ENCODE assay signal across 8 mouse cellular contexts in genomic region chr9:37229880-37230325, GRCm38 (mm10). TPM values are rescaled to one million over a fixed set of nuclear protein-coding genes. Genes with fewer than 3 reads are reported as not detected.
A peak's percentile ranks its signal among the peaks of the same experiment; 100 is the strongest.
DNase-seq lines count a peak whose midpoint lies in the region; ATAC-seq and TF ChIP-seq lines count a peak whose summit lies in the region.

No protein-coding gene starts in this region.

- H3K27ac ChIP-seq in hindbrain, embryonic 11.5 days (ENCODE audit: low read depth, low read length) = no peak overlapping the region
- H3K27ac ChIP-seq in lung, embryonic 14.5 days (ENCODE audit: low read depth) = no peak overlapping the region

- WGBS in hindbrain, embryonic 11.5 days = 5% methylated on average over 1 of the region's 1 CpGs
- 4% methylated on average over 1 of the region's 1 CpGs for WGBS in lung, embryonic 14.5 days

- H3K9ac ChIP-seq in hindbrain, embryonic 11.5 days (ENCODE audit: low read depth, low read length) = no peak overlapping the region
- no peak overlapping the region for H3K9ac ChIP-seq in lung, embryonic 14.5 days

- H3K27me3 ChIP-seq in hindbrain, embryonic 11.5 days (ENCODE audit: control insufficient read depth, insufficient read depth, low read length) = no peaks in the 10 kb centered on the region
- H3K27me3 ChIP-seq in lung, embryonic 14.5 days (ENCODE audit: insufficient read depth, low read length) = no peaks in the 10 kb centered on the region

- no peak overlapping the region for H3K4me2 ChIP-seq in hindbrain, embryonic 11.5 days (replicated peaks; ENCODE audit: low read depth, low read length)
- H3K4me2 ChIP-seq in lung, embryonic 14.5 days = no peak overlapping the region

- ATAC-seq in hindbrain, embryonic 11.5 days (ENCODE audit: low FRiP score) = peak; percentile 85
- peak; percentile 89 for ATAC-seq in lung, embryonic 14.5 days (ENCODE audit: insufficient read depth)
- peak; percentile 86 for ATAC-seq in neutrophil, adult 5-6 weeks (ENCODE audit: extremely low read depth, insufficient number of reproducible peaks, low FRiP score, poor library complexity, severe bottlenecking)

- H3K4me1 ChIP-seq in hindbrain, embryonic 11.5 days (replicated peaks; ENCODE audit: control insufficient read depth, insufficient read depth, low read length) = no peaks in the 10 kb centered on the region
- no peaks in the 10 kb centered on the region for H3K4me1 ChIP-seq in lung, embryonic 14.5 days (ENCODE audit: insufficient read depth)

- no peaks in the 10 kb centered on the region for H3K9me3 ChIP-seq in hindbrain, embryonic 11.5 days (ENCODE audit: control insufficient read depth, low read length)
- H3K9me3 ChIP-seq in lung, embryonic 14.5 days (ENCODE audit: low read depth, low read length) = no peaks in the 10 kb centered on the region

- TF ChIP-seq CTCF in lung, embryonic 14.5 days (IDR thresholded peaks at IDR 0.05; ENCODE audit: low read depth) = peak; percentile 98

- 0 out of 2 replicates have a peak, but pooled peaks cover 2% of the 10 kb centered on the region for H3K36me3 ChIP-seq in hindbrain, embryonic 11.5 days (ENCODE audit: control insufficient read depth, insufficient read depth, low read length)
- H3K36me3 ChIP-seq in lung, embryonic 14.5 days (ENCODE audit: insufficient read depth) = no peaks in the 10 kb centered on the region

- H3K4me3 ChIP-seq in hindbrain, embryonic 11.5 days (ENCODE audit: low read depth, low read length) = no peak overlapping the region
- H3K4me3 ChIP-seq in lung, embryonic 14.5 days (ENCODE audit: low read depth, low read length) = no peak overlapping the region

- DNase-seq in Muller cell, postnatal 12 days (ENCODE audit: inconsistent ontology term) = peak; percentile 39
- peak; percentile 68 for DNase-seq in cerebellum, adult 8-10 months
- DNase-seq in forelimb bud, embryonic 11.5 days (ENCODE audit: low read depth, low spot score) = peak; percentile 64
- DNase-seq in hindbrain, embryonic 11.5 days (ENCODE audit: low spot score) = peak; percentile 72
- DNase-seq in layer of hippocampus, adult 9-10 months (ENCODE audit: low spot score) = peak; percentile 71
- peak; percentile 85 for DNase-seq in lung, embryonic 14.5 days
- peak; percentile 76 for DNase-seq in thymus, postnatal 25 days

RNA-seq across cellular contexts. Expression of gene Tmem218, which starts 21.9 kb away (rescaled TPM):
- polyA plus RNA-seq in hindbrain, embryonic 11.5 days (2014; fragmentation: Nextera tagmentation; extraction: Ambion mirVana) = 16.0 and 16.1 TPM in 2 replicates
- 12.6 and 13.3 TPM in 2 replicates for polyA plus RNA-seq in lung, embryonic 14.5 days (2014; fragmentation: Nextera tagmentation; extraction: Ambion mirVana)
- total RNA-seq in neutrophil, adult 5-6 weeks (2017) = 2.0 and 2.8 TPM in 2 replicates

RNA-seq across cellular contexts. Expression of gene Slc37a2, which starts 25.6 kb away (rescaled TPM):
- polyA plus RNA-seq in hindbrain, embryonic 11.5 days (2014; fragmentation: Nextera tagmentation; extraction: Ambion mirVana) = 1.0 and 1.2 TPM in 2 replicates
- 1.4 and 1.8 TPM in 2 replicates for polyA plus RNA-seq in lung, embryonic 14.5 days (2014; fragmentation: Nextera tagmentation; extraction: Ambion mirVana)
- 30.0 and 30.4 TPM in 2 replicates for total RNA-seq in neutrophil, adult 5-6 weeks (2017)
